Mouse (Mus musculus) ES-E14 (cell line): Measurements from ENCODE around the gene Cby1. TPM values are rescaled to one million over a fixed set of nuclear protein-coding genes. Genes with fewer than 3 reads are reported as not detected.

Source experiments
- DNase-seq: peaks from one replicate; pipeline ENCODE4 v3.0.0-alpha.2; 2013; ENCODE audit warnings: low read depth, low spot score
- H3K27ac ChIP-seq: 2 replicates; pipeline ENCODE4 v1.5.1; 2012; ENCODE audit warnings: low read depth, mild to moderate bottlenecking, low read length, moderate library complexity, mixed read lengths; ENCODE audit not compliant: poor library complexity, insufficient read depth, severe bottlenecking
- H3K36me3 ChIP-seq: 2 replicates; pipeline ENCODE4 v1.6.1; 2012; ENCODE audit warnings: mild to moderate bottlenecking, low read length, moderate library complexity, mixed read lengths; ENCODE audit not compliant: control insufficient read depth, poor library complexity, insufficient read depth, severe bottlenecking
- H3K4me1 ChIP-seq, 2 experiments: fragments of 150-350 bp in 1 of 2; sonication (generic) in 1 of 2; 2 replicates each; pipeline ENCODE4 v1.6.1; 2012; ENCODE audit warnings: low read length in 2 of 2, mild to moderate bottlenecking in 1 of 2, mixed read lengths in 1 of 2; ENCODE audit not compliant: control insufficient read depth in 2 of 2, insufficient read depth in 2 of 2, poor library complexity in 1 of 2
- H3K4me3 ChIP-seq, 2 experiments: fragments of 150-350 bp in 1 of 2; sonication (generic) in 1 of 2; 2 replicates each; pipeline ENCODE4 v1.5.1; 2012; ENCODE audit warnings: low read length in 2 of 2, low read depth in 1 of 2, mild to moderate bottlenecking in 1 of 2, mixed read lengths in 1 of 2; ENCODE audit not compliant: insufficient read depth in 1 of 2, poor library complexity in 1 of 2, severe bottlenecking in 1 of 2
- H3K9ac ChIP-seq: 2 replicates; pipeline ENCODE4 v1.6.1; 2012; ENCODE audit warnings: low read depth, mild to moderate bottlenecking, low read length, mixed read lengths; ENCODE audit not compliant: poor library complexity, insufficient read depth, severe bottlenecking
- H3K9me3 ChIP-seq: fragments of 150-350 bp; sonication (generic); 2 replicates; pipeline ENCODE4 v1.6.1; 2012; ENCODE audit warnings: low read depth, mild to moderate bottlenecking, low read length; ENCODE audit not compliant: control insufficient read depth, insufficient read depth
- CHD2 ChIP-seq: IDR thresholded peaks from 2 replicates; pipeline ENCODE4 v1.6.1; 2014; ENCODE audit warnings: mild to moderate bottlenecking, low read depth, low read length, inconsistent platforms
- HCFC1 ChIP-seq: IDR thresholded peaks from 2 replicates; pipeline ENCODE4 v1.6.1; 2012; ENCODE audit warnings: low read length, inconsistent platforms, borderline replicate concordance; ENCODE audit not compliant: insufficient read depth
- MAFK ChIP-seq: IDR thresholded peaks from 2 replicates; pipeline ENCODE4 v1.6.1; 2014; ENCODE audit warnings: mild to moderate bottlenecking, low read depth, low read length, inconsistent platforms; ENCODE audit not compliant: insufficient read depth
- ZC3H11A ChIP-seq: IDR thresholded peaks from 2 replicates; pipeline ENCODE4 v1.6.1; 2012; ENCODE audit warnings: low read depth, mild to moderate bottlenecking, inconsistent platforms, low read length, borderline replicate concordance
- ZNF384 ChIP-seq: IDR thresholded peaks from 2 replicates; pipeline ENCODE4 v1.6.1; 2012; ENCODE audit warnings: low read depth, low read length, inconsistent platforms
- in situ Hi-C, 2 experiments: fragments of 600-800 bp; cut with MboI; formaldehyde crosslinking; loops; one replicate each; pipeline ENCODE4 v1.15.1; 2025; ENCODE audit warnings: low sequenced_read_pairs in 2 of 2, inconsistent platforms in 1 of 2; ENCODE audit not compliant: unreplicated experiment in 2 of 2
- total RNA-seq: library from RNA; depleted of rRNA; stranded (reverse); fragments of 300-350 nt; gene quantifications from 2 replicates; pipeline ENCODE4 v1.2.3, GENCODE M21; 2012

Cby1 gene
- total RNA-seq, 1 experiment: 29.5 TPM

GRCm38 (mm10) chr15:79681973-79682372 is 23.0 kb downstream of the Cby1 start:
- DNase-seq: no peak
- H3K27ac ChIP-seq: no peak overlapping the region
- TF ChIP-seq CHD2: no peak
- no peak for TF ChIP-seq ZNF384
- no peak for TF ChIP-seq HCFC1
- no peak for TF ChIP-seq MAFK
- H3K36me3 ChIP-seq: peaks cover 4% of the 10 kb centered on the region
- peaks cover 2 to 16% of the 10 kb centered on the region in 2 experiments; a peak in 2 of 4 replicates for H3K4me1 ChIP-seq
- no peaks in the 10 kb centered on the region for H3K9me3 ChIP-seq
- H3K4me3 ChIP-seq: no peak overlapping the region
- H3K9ac ChIP-seq: no peak overlapping the region
- in situ Hi-C loops: no loop called here

GRCm38 (mm10) chr15:79683146-79683545 is 24.1 kb downstream of the Cby1 start:
- H3K4me3 ChIP-seq: no peak overlapping the region
- H3K9me3 ChIP-seq: no peaks in the 10 kb centered on the region
- no peak for TF ChIP-seq CHD2
- no peak for TF ChIP-seq MAFK
- TF ChIP-seq ZNF384: no peak
- TF ChIP-seq HCFC1: no peak
- no peak for TF ChIP-seq ZC3H11A
- no peak overlapping the region for H3K9ac ChIP-seq
- no peak for DNase-seq
- H3K36me3 ChIP-seq: no peaks in the 10 kb centered on the region; the same call in 1 of the 2 replicates
- in situ Hi-C loops: no loop called here
- peaks cover 2 to 16% of the 10 kb centered on the region in 2 experiments; a peak in 2 of 4 replicates for H3K4me1 ChIP-seq
- H3K27ac ChIP-seq: no peak overlapping the region

GRCm38 (mm10) chr15:79683707-79684465 is 24.9 kb downstream of the Cby1 start:
- Histone ChIP-seq H3K9ac (no peak overlapping the region; the same call in 1 of the 2 replicates), H3K27ac (no peak overlapping the region), H3K36me3 (no peaks in the 10 kb centered on the region; the same call in 1 of the 2 replicates), H3K9me3 (no peaks in the 10 kb centered on the region), H3K4me3 (no peak overlapping the region), H3K4me1 (peaks cover 3 to 16% of the 10 kb centered on the region in 2 experiments; a peak in 2 of 4 replicates)
- in situ Hi-C loops: no loop called here
- no peak for TF ChIP-seq CHD2
- no peak for TF ChIP-seq ZNF384
- no peak for TF ChIP-seq MAFK
- no peak for TF ChIP-seq ZC3H11A
- TF ChIP-seq HCFC1: no peak
- DNase-seq: no peak

GRCm38 (mm10) chr15:79684616-79685015 is 25.6 kb downstream of the Cby1 start:
- Histone ChIP-seq H3K9ac (no peak overlapping the region), H3K36me3 (no peaks in the 10 kb centered on the region), H3K9me3 (no peaks in the 10 kb centered on the region), H3K27ac (no peak overlapping the region), H3K4me3 (no peak overlapping the region), H3K4me1 (peaks cover 3 to 16% of the 10 kb centered on the region in 2 experiments; a peak in 2 of 4 replicates)
- no peak for DNase-seq
- in situ Hi-C loops: no loop called here
- TF ChIP-seq ZNF384: no peak
- no peak for TF ChIP-seq HCFC1
- no peak for TF ChIP-seq ZC3H11A
- TF ChIP-seq MAFK: no peak
